Mouse (Mus musculus) ES-E14 (cell line): ENCODE data around the gene Snrnp25.

ENCODE experiments used
- CHD2 ChIP-seq: IDR thresholded peaks from 2 replicates; pipeline ENCODE4 v1.6.1; 2014; ENCODE audit warnings: mild to moderate bottlenecking, low read depth, low read length, inconsistent platforms
- ZC3H11A ChIP-seq: IDR thresholded peaks from 2 replicates; pipeline ENCODE4 v1.6.1; 2012; ENCODE audit warnings: low read depth, mild to moderate bottlenecking, inconsistent platforms, low read length, borderline replicate concordance
- ZNF384 ChIP-seq: IDR thresholded peaks from 2 replicates; pipeline ENCODE4 v1.6.1; 2012; ENCODE audit warnings: low read depth, low read length, inconsistent platforms

DNA sequence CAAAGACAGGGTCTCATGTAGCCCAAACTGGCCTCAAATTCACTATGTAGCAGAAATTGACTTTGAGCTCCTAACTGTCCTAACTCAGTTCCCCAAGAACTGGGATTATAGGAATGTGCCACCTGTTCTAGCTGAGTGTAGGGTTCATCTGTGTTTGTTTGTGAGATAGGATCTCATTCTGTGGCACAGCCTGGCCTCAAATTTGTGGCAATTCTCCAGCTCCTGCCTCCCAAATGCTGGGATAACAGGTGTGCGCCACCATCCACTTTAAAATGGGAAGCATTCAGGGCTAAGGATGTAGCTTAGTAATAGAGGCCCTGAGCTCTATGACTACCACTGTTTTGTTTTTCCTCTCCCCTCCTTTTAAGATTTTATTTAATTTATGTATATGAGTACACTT, 47.9 kb downstream of the Snrnp25 start:
- TF ChIP-seq ZC3H11A: no peak
- no peak for TF ChIP-seq CHD2
- TF ChIP-seq ZNF384: no peak
